Mouse (Mus musculus): ENCODE measurements around the gene Slc41a2. TPM values are rescaled to one million over a fixed set of nuclear protein-coding genes. Genes with fewer than 3 reads are reported as not detected.
A peak's percentile ranks its signal among the peaks of the same experiment; 100 is the strongest.

The Slc41a2 gene
- polyA plus RNA-seq, 1 experiment from 2014 or later: 0.52 TPM

- ATAC-seq (ENCODE audit: low FRiP score, low TSS enrichment): no peak
- H3K9ac ChIP-seq (replicated peaks; ENCODE audit: low read length): no peak overlapping the region
- no peak overlapping the region for H3K4me2 ChIP-seq (replicated peaks; ENCODE audit: low read depth, low read length)
- H3K4me1 ChIP-seq (ENCODE audit: insufficient read depth, low read length): peaks cover 43% of the 10 kb centered on the region
- H3K27me3 ChIP-seq (ENCODE audit: insufficient read depth, low read length): no peaks in the 10 kb centered on the region
- peaks cover 8% of the 10 kb centered on the region for H3K36me3 ChIP-seq (ENCODE audit: insufficient read depth, low read length)
- no peaks in the 10 kb centered on the region for H3K9me3 ChIP-seq (ENCODE audit: low read length)
- H3K27ac ChIP-seq (ENCODE audit: low read length): no peak overlapping the region
- 64% methylated on average over 5 of the region's 5 CpGs for WGBS
- no peak overlapping the region for H3K4me3 ChIP-seq (ENCODE audit: low read length)
These were observed 150.7 kb downstream of the Slc41a2 start for GRCm38 (mm10) chr10:83186984-83187383.

GRCm38 (mm10) chr10:83186167-83186566, 151.5 kb downstream of the Slc41a2 start:
- 89% methylated on average over 8 of the region's 8 CpGs for WGBS
- ATAC-seq (ENCODE audit: low FRiP score, low TSS enrichment): no peak
- H3K4me2 ChIP-seq (replicated peaks; ENCODE audit: low read depth, low read length): no peak overlapping the region

GRCm38 (mm10) chr10:83185121-83185520, 152.6 kb downstream of the Slc41a2 start:
- 73% methylated on average over 6 of the region's 6 CpGs for WGBS
- Histone ChIP-seq H3K9me3 (ENCODE audit: low read length) (no peaks in the 10 kb centered on the region), H3K4me3 (ENCODE audit: low read length) (no peak overlapping the region), H3K4me2 (replicated peaks; ENCODE audit: low read depth, low read length) (no peak overlapping the region), H3K9ac (replicated peaks; ENCODE audit: low read length) (no peak overlapping the region), H3K27ac (ENCODE audit: low read length) (peak overlapping the region; percentile 77), H3K4me1 (ENCODE audit: insufficient read depth, low read length) (peaks cover 49% of the 10 kb centered on the region), H3K36me3 (ENCODE audit: insufficient read depth, low read length) (no peaks in the 10 kb centered on the region), H3K27me3 (ENCODE audit: insufficient read depth, low read length) (no peaks in the 10 kb centered on the region)
- peak; percentile 69 for ATAC-seq (ENCODE audit: low FRiP score, low TSS enrichment)

More at GRCm38 (mm10) chr10:83186167-83186566, 151.5 kb downstream of the Slc41a2 start:
- H3K27ac ChIP-seq (ENCODE audit: low read length): no peak overlapping the region
- no peaks in the 10 kb centered on the region for H3K27me3 ChIP-seq (ENCODE audit: insufficient read depth, low read length)
- H3K36me3 ChIP-seq (ENCODE audit: insufficient read depth, low read length): peaks cover 3% of the 10 kb centered on the region
- H3K9ac ChIP-seq (replicated peaks; ENCODE audit: low read length): no peak overlapping the region
- peaks cover 46% of the 10 kb centered on the region for H3K4me1 ChIP-seq (ENCODE audit: insufficient read depth, low read length)
- no peak overlapping the region for H3K4me3 ChIP-seq (ENCODE audit: low read length)
- H3K9me3 ChIP-seq (ENCODE audit: low read length): no peaks in the 10 kb centered on the region

- peaks cover 1% of the 10 kb centered on the region; the same call in 1 of the 2 replicates for H3K9me3 ChIP-seq (ENCODE audit: low read length)
- WGBS: 47% methylated on average over 7 of the region's 7 CpGs
- H3K4me2 ChIP-seq (replicated peaks; ENCODE audit: low read depth, low read length): no peak overlapping the region
- H3K27ac ChIP-seq (ENCODE audit: low read length): peak overlapping the region; percentile 77
- no peak overlapping the region for H3K4me3 ChIP-seq (ENCODE audit: low read length)
- no peak overlapping the region for H3K9ac ChIP-seq (replicated peaks; ENCODE audit: low read length)
- peak; percentile 29; the same call in 1 of the 2 replicates for ATAC-seq (ENCODE audit: low FRiP score, low TSS enrichment)
- no peaks in the 10 kb centered on the region for H3K36me3 ChIP-seq (ENCODE audit: insufficient read depth, low read length)
- H3K27me3 ChIP-seq (ENCODE audit: insufficient read depth, low read length): no peaks in the 10 kb centered on the region
- H3K4me1 ChIP-seq (ENCODE audit: insufficient read depth, low read length): peaks cover 49% of the 10 kb centered on the region
These were observed 153.1 kb downstream of the Slc41a2 start for GRCm38 (mm10) chr10:83184480-83185069.

- Histone ChIP-seq H3K9me3 (ENCODE audit: low read length) (peaks cover 6% of the 10 kb centered on the region; the same call in 1 of the 2 replicates), H3K4me2 (replicated peaks; ENCODE audit: low read depth, low read length) (no peak overlapping the region), H3K27me3 (ENCODE audit: insufficient read depth, low read length) (no peaks in the 10 kb centered on the region), H3K9ac (replicated peaks; ENCODE audit: low read length) (no peak overlapping the region), H3K4me1 (ENCODE audit: insufficient read depth, low read length) (peaks cover 49% of the 10 kb centered on the region), H3K27ac (ENCODE audit: low read length) (peak overlapping the region; percentile 77), H3K36me3 (ENCODE audit: insufficient read depth, low read length) (no peaks in the 10 kb centered on the region), H3K4me3 (ENCODE audit: low read length) (no peak overlapping the region)
- ATAC-seq (ENCODE audit: low FRiP score, low TSS enrichment): 0 out of 2 replicates have a peak, but pooled peaks have one; percentile 2
- WGBS: 51% methylated on average over 12 of the region's 12 CpGs
These were observed 153.8 kb downstream of the Slc41a2 start for GRCm38 (mm10) chr10:83183634-83184479.

- Histone ChIP-seq H3K27me3 (ENCODE audit: insufficient read depth, low read length) (no peaks in the 10 kb centered on the region), H3K4me1 (ENCODE audit: insufficient read depth, low read length) (peaks cover 49% of the 10 kb centered on the region), H3K9ac (replicated peaks; ENCODE audit: low read length) (no peak overlapping the region), H3K4me3 (ENCODE audit: low read length) (no peak overlapping the region), H3K4me2 (replicated peaks; ENCODE audit: low read depth, low read length) (no peak overlapping the region), H3K9me3 (ENCODE audit: low read length) (peaks cover 6% of the 10 kb centered on the region; the same call in 1 of the 2 replicates), H3K36me3 (ENCODE audit: insufficient read depth, low read length) (no peaks in the 10 kb centered on the region), H3K27ac (ENCODE audit: low read length) (no peak overlapping the region)
- WGBS: 41% methylated on average over 8 of the region's 8 CpGs
- no peak for ATAC-seq (ENCODE audit: low FRiP score, low TSS enrichment)
These were observed 155.1 kb downstream of the Slc41a2 start for GRCm38 (mm10) chr10:83182573-83182960.

- H3K27ac ChIP-seq (ENCODE audit: low read length): 0 out of 2 replicates have a peak overlapping the region, but pooled peaks have one; percentile 20
These were observed 155.7 kb downstream of the Slc41a2 start for GRCm38 (mm10) chr10:83181831-83182572.

More at GRCm38 (mm10) chr10:83181831-83182572, 155.7 kb downstream of the Slc41a2 start:
- Histone ChIP-seq H3K36me3 (ENCODE audit: insufficient read depth, low read length) (no peaks in the 10 kb centered on the region), H3K4me3 (ENCODE audit: low read length) (no peak overlapping the region), H3K4me1 (ENCODE audit: insufficient read depth, low read length) (peaks cover 47% of the 10 kb centered on the region), H3K9ac (replicated peaks; ENCODE audit: low read length) (no peak overlapping the region), H3K4me2 (replicated peaks; ENCODE audit: low read depth, low read length) (no peak overlapping the region), H3K27me3 (ENCODE audit: insufficient read depth, low read length) (no peaks in the 10 kb centered on the region), H3K9me3 (ENCODE audit: low read length) (peaks cover 6% of the 10 kb centered on the region; the same call in 1 of the 2 replicates)
- 0 out of 2 replicates have a peak, but pooled peaks have one; percentile 37 for ATAC-seq (ENCODE audit: low FRiP score, low TSS enrichment)
- 52% methylated on average over 15 of the region's 15 CpGs for WGBS

Other genes starting within 250 kb of the Slc41a2 start
- gene D10Wsu102e, start 22.3 kb upstream of the Slc41a2 start, polyA plus RNA-seq (2015; fragmentation: Nextera tagmentation; extraction: Ambion mirVana): 0.81 and 0.86 TPM in 2 replicates
- 0.80 and 0.81 TPM in 2 replicates for gene Aldh1l2, start 196.3 kb upstream of the Slc41a2 start, polyA plus RNA-seq (2015; fragmentation: Nextera tagmentation; extraction: Ambion mirVana)
- 37.2 and 39.5 TPM in 2 replicates for gene Washc4, start 205.9 kb upstream of the Slc41a2 start, polyA plus RNA-seq (2015; fragmentation: Nextera tagmentation; extraction: Ambion mirVana)

Data from kidney, embryonic 16.5 days (tissue).